Mouse (Mus musculus): ENCODE measurements around the gene Duoxa2. TPM values are rescaled to one million over a fixed set of nuclear protein-coding genes. Genes with fewer than 3 reads are reported as not detected.
A peak's percentile ranks its signal among the peaks of the same experiment; 100 is the strongest.

Gene Duoxa2
- polyA plus RNA-seq, 1 experiment from 2014 or later = 0.83 TPM

GRCm38 (mm10) chr2:122348531-122349131, 49.9 kb downstream of the Duoxa2 start:
- Histone ChIP-seq H3K36me3 (ENCODE audit: control insufficient read depth, insufficient read depth) (peaks cover 12% of the 10 kb centered on the region; the same call in 1 of the 2 replicates), H3K4me1 (replicated peaks; ENCODE audit: control insufficient read depth, insufficient read depth, low read length) (no peaks in the 10 kb centered on the region), H3K9me3 (ENCODE audit: control insufficient read depth) (no peaks in the 10 kb centered on the region), H3K4me2 (replicated peaks; ENCODE audit: low read depth) (peak overlapping the region; percentile 70), H3K27me3 (replicated peaks; ENCODE audit: control insufficient read depth, insufficient read depth, low read length) (no peaks in the 10 kb centered on the region; the same call in 1 of the 2 replicates), H3K4me3 (ENCODE audit: low read depth, low read length) (peak overlapping the region; percentile 64), H3K9ac (ENCODE audit: low read depth, low read length) (peak overlapping the region; percentile 73), H3K27ac (ENCODE audit: low read depth, low read length) (peak overlapping the region; percentile 86)
- 0% methylated on average over 47 of the region's 63 CpGs for WGBS
- peak; percentile 83 for ATAC-seq
- TF ChIP-seq CTCF (IDR thresholded peaks at IDR 0.05; ENCODE audit: low read depth) = peak; percentile 95

GRCm38 (mm10) chr2:122349136-122349785, 50.6 kb downstream of the Duoxa2 start:
- WGBS = 19% methylated on average over 14 of the region's 14 CpGs
- Histone ChIP-seq H3K4me2 (replicated peaks; ENCODE audit: low read depth) (peak overlapping the region; percentile 70), H3K27ac (ENCODE audit: low read depth, low read length) (peak overlapping the region; percentile 86; the same call in 1 of the 2 replicates), H3K9ac (ENCODE audit: low read depth, low read length) (peak overlapping the region; percentile 73), H3K4me1 (replicated peaks; ENCODE audit: control insufficient read depth, insufficient read depth, low read length) (no peaks in the 10 kb centered on the region), H3K36me3 (ENCODE audit: control insufficient read depth, insufficient read depth) (peaks cover 13% of the 10 kb centered on the region; the same call in 1 of the 2 replicates), H3K4me3 (ENCODE audit: low read depth, low read length) (peak overlapping the region; percentile 64), H3K9me3 (ENCODE audit: control insufficient read depth) (no peaks in the 10 kb centered on the region), H3K27me3 (replicated peaks; ENCODE audit: control insufficient read depth, insufficient read depth, low read length) (no peaks in the 10 kb centered on the region; the same call in 1 of the 2 replicates)
- no peak for TF ChIP-seq CTCF (IDR thresholded peaks at IDR 0.05; ENCODE audit: low read depth)
- peak; percentile 18 for ATAC-seq

- Histone ChIP-seq H3K27ac (ENCODE audit: low read depth, low read length) (peak overlapping the region; percentile 17; the same call in 1 of the 2 replicates), H3K4me3 (ENCODE audit: low read depth, low read length) (no peak overlapping the region), H3K27me3 (replicated peaks; ENCODE audit: control insufficient read depth, insufficient read depth, low read length) (no peaks in the 10 kb centered on the region), H3K4me2 (replicated peaks; ENCODE audit: low read depth) (no peak overlapping the region), H3K4me1 (replicated peaks; ENCODE audit: control insufficient read depth, insufficient read depth, low read length) (no peaks in the 10 kb centered on the region), H3K9ac (ENCODE audit: low read depth, low read length) (no peak overlapping the region), H3K36me3 (ENCODE audit: control insufficient read depth, insufficient read depth) (peaks cover 16% of the 10 kb centered on the region; the same call in 1 of the 2 replicates), H3K9me3 (ENCODE audit: control insufficient read depth) (no peaks in the 10 kb centered on the region)
- no peak for ATAC-seq
- TF ChIP-seq CTCF (IDR thresholded peaks at IDR 0.05; ENCODE audit: low read depth) = no peak
- 72% methylated on average over 5 of the region's 5 CpGs for WGBS
Measured at GRCm38 (mm10) chr2:122351156-122351930, 52.6 kb downstream of the Duoxa2 start.

- no peak overlapping the region for H3K4me2 ChIP-seq (replicated peaks; ENCODE audit: low read depth)
- H3K4me1 ChIP-seq (replicated peaks; ENCODE audit: control insufficient read depth, insufficient read depth, low read length) = no peaks in the 10 kb centered on the region
- 0 out of 2 replicates have a peak overlapping the region, but pooled peaks have one; percentile 17 for H3K27ac ChIP-seq (ENCODE audit: low read depth, low read length)
- no peak overlapping the region for H3K9ac ChIP-seq (ENCODE audit: low read depth, low read length)
- no peak overlapping the region for H3K4me3 ChIP-seq (ENCODE audit: low read depth, low read length)
- H3K27me3 ChIP-seq (replicated peaks; ENCODE audit: control insufficient read depth, insufficient read depth, low read length) = no peaks in the 10 kb centered on the region
- peaks cover 22% of the 10 kb centered on the region; the same call in 1 of the 2 replicates for H3K36me3 ChIP-seq (ENCODE audit: control insufficient read depth, insufficient read depth)
- WGBS = 68% methylated on average over 4 of the region's 4 CpGs
- H3K9me3 ChIP-seq (ENCODE audit: control insufficient read depth) = no peaks in the 10 kb centered on the region
- TF ChIP-seq CTCF (IDR thresholded peaks at IDR 0.05; ENCODE audit: low read depth) = no peak
- no peak for ATAC-seq
Measured at GRCm38 (mm10) chr2:122351931-122352329, 53.2 kb downstream of the Duoxa2 start.

Other genes with a start within 250 kb of the Duoxa2 start
- gene Spg11, start 180.5 kb upstream of the Duoxa2 start, polyA plus RNA-seq (2015; fragmentation: Nextera tagmentation; extraction: Ambion mirVana) = 3.7 and 3.8 TPM in 2 replicates
- 2,008 and 2,179 TPM in 2 replicates for gene B2m, start 151.2 kb upstream of the Duoxa2 start, polyA plus RNA-seq (2015; fragmentation: Nextera tagmentation; extraction: Ambion mirVana)
- gene Trim69, start 138.2 kb upstream of the Duoxa2 start, polyA plus RNA-seq (2015; fragmentation: Nextera tagmentation; extraction: Ambion mirVana) = 0.10 TPM in 1 of 2 replicates, not detected in the other
- gene Patl2, start 112.7 kb upstream of the Duoxa2 start, polyA plus RNA-seq (2015; fragmentation: Nextera tagmentation; extraction: Ambion mirVana) = 0.04 and 0.05 TPM in 2 replicates
- gene Terb2, start 112.6 kb upstream of the Duoxa2 start, polyA plus RNA-seq (2015; fragmentation: Nextera tagmentation; extraction: Ambion mirVana) = not detected in 2 replicates
- gene Sord, start 64.2 kb upstream of the Duoxa2 start, polyA plus RNA-seq (2015; fragmentation: Nextera tagmentation; extraction: Ambion mirVana) = 136 and 172 TPM in 2 replicates
- gene Duox2, start 451 bp upstream of the Duoxa2 start, polyA plus RNA-seq (2015; fragmentation: Nextera tagmentation; extraction: Ambion mirVana) = 0.17 and 0.38 TPM in 2 replicates
- gene Duoxa1, start 14.8 kb downstream of the Duoxa2 start, polyA plus RNA-seq (2015; fragmentation: Nextera tagmentation; extraction: Ambion mirVana) = not detected in 2 replicates
- 0.07 TPM in 1 of 2 replicates, not detected in the other for gene Duox1, start 16.8 kb downstream of the Duoxa2 start, polyA plus RNA-seq (2015; fragmentation: Nextera tagmentation; extraction: Ambion mirVana)
- gene Shf, start 70.3 kb downstream of the Duoxa2 start, polyA plus RNA-seq (2015; fragmentation: Nextera tagmentation; extraction: Ambion mirVana) = 1.8 and 2.0 TPM in 2 replicates
- 67.7 and 75.5 TPM in 2 replicates for gene Slc28a2, start 127.6 kb downstream of the Duoxa2 start, polyA plus RNA-seq (2015; fragmentation: Nextera tagmentation; extraction: Ambion mirVana)
- gene Gm14085, start 186.0 kb downstream of the Duoxa2 start, polyA plus RNA-seq (2015; fragmentation: Nextera tagmentation; extraction: Ambion mirVana) = 0.12 and 0.16 TPM in 2 replicates

Data from intestine, postnatal 0 days (tissue).